Comparison of ENCODE assay signal across 8 mouse cellular contexts in the genomic region with DNA sequence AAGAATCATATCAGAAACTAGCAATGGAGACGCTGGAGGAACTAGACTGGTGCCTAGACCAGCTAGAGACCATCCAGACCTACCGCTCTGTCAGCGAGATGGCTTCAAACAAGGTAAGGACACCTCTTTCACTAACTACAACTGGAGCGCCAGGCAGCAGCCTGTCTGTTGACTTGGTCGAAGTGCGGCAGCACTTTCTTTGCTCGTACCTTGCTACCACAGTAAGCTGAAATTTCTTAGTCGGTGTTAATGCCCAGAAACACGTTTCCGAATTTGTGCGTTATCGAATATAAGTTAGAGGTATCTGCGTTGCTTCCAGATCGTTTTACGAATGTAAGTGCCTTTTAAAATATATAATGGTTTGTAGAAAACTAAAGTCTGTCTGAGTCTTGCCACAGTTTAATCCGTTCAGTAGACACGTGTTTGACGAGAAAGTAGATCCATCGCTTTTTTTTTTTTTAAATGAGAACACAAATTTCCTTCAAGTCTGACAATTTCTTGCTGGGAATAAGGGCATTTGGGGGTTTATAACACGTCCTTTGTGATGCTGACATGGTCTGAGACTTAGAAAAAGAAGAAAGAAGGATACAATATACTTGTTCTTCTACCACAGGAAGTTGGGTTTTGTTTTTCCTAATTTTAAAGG.
A peak's percentile ranks its signal among the peaks of the same experiment; 100 is the strongest.
DNase-seq lines count a peak whose midpoint lies in the region; ATAC-seq lines count a peak whose summit lies in the region.

No protein-coding gene starts in this region.

- DNase-seq in lung, postnatal 10 days: no peak
- peak; percentile 68 for DNase-seq in embryo, embryonic 10.5 days (ENCODE audit: low spot score)
- peak; percentile 76 for DNase-seq in induced T-regulatory cell, adult 2 months (ENCODE audit: low read depth)
- DNase-seq in thymus, postnatal 25 days: peak; percentile 72
- DNase-seq in right cerebral cortex, postnatal 10 days (ENCODE audit: low spot score in 2 of 2): no peak
- no peak for DNase-seq in cerebellum, adult 9-11 months

- 2% methylated on average over 20 of the region's 20 CpGs for WGBS in lung, embryonic 15.5 days

- peak overlapping the region; percentile 79 for H3K4me2 ChIP-seq in lung, embryonic 15.5 days

- ATAC-seq in lung, embryonic 15.5 days (ENCODE audit: borderline replicate concordance, extremely low read depth, low FRiP score, low TSS enrichment): no peak
- ATAC-seq in megakaryocyte-erythroid progenitor cell, adult 5-6 weeks (replicated peaks; ENCODE audit: low FRiP score, low TSS enrichment, poor library complexity, severe bottlenecking): peak; percentile 19

- H3K9ac ChIP-seq in lung, embryonic 15.5 days: peak overlapping the region; percentile 67

- H3K36me3 ChIP-seq in lung, embryonic 15.5 days: no peaks in the 10 kb centered on the region

- no peaks in the 10 kb centered on the region for H3K27me3 ChIP-seq in lung, embryonic 15.5 days

- H3K27ac ChIP-seq in lung, embryonic 15.5 days: peak overlapping the region; percentile 96

- H3K4me3 ChIP-seq in lung, embryonic 15.5 days: peak overlapping the region; percentile 60

- H3K9me3 ChIP-seq in lung, embryonic 15.5 days: no peaks in the 10 kb centered on the region

- peaks cover 59% of the 10 kb centered on the region for H3K4me1 ChIP-seq in lung, embryonic 15.5 days

Comparison
In these comparisons a context has a peak if more than half of its experiments do, and no peak if none do; other contexts are left out.
1. DNase-seq: peak in embryo, embryonic 10.5 days (single experiment), induced T-regulatory cell, adult 2 months (single experiment) and thymus, postnatal 25 days (single experiment); none in lung, postnatal 10 days (single experiment), right cerebral cortex, postnatal 10 days (0 of 2) and cerebellum, adult 9-11 months (single experiment).